Comparison of ENCODE assay signal across 19 mouse cellular contexts in the genomic region with DNA sequence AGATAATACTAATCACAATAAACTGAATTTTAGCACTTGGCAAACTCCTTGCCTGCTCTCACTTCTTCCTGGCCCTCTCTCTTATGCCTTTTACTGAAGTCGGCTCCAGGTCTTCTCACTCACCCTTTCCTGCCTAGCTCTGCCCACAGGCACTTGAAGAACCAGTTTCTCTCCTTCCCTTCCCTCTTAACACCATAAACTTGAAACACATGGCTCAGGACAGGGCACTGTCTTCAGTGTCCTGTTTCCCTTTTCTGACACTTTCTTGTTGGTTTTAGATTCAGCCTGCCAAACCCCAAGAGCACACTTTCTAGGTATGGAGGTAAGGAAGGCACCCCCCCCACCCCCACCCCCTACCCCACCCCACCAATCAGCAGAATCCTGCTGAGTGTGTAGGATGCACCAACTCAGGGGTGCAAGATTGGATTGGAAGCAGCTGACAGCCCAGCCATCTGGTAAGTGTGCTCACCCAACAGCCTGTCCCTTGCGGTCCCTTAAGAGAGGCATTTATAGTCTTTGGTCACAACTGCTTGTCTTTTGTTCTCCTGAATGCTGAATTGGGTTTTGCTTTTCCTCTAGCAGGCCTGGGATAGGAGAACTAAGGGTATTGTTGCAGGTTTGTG.
DNase-seq lines count a peak whose midpoint lies in the region.
"Had no signal": no experiment of that assay in that cellular context is flagged by ENCODE, and none has a peak within 500 bp of the region (broad histone marks: within the 10 kb centered on the region; RNA-seq: fewer than 3 reads in every experiment).

No protein-coding gene starts in this region.

- no peaks in the 10 kb centered on the region for H3K27me3 ChIP-seq in limb, embryonic 10.5 days (ENCODE audit: low read depth, poor library complexity, severe bottlenecking)
- H3K27me3 ChIP-seq: embryonic facial prominence, embryonic 13.5 days; heart, embryonic 13.5 days; hindbrain, embryonic 13.5 days; midbrain, embryonic 12.5 days; neural tube, embryonic 12.5 days had no signal

- no peaks in the 10 kb centered on the region for H3K36me3 ChIP-seq in limb, embryonic 10.5 days
- H3K36me3 ChIP-seq: embryonic facial prominence, embryonic 13.5 days; heart, embryonic 13.5 days; hindbrain, embryonic 13.5 days; midbrain, embryonic 12.5 days; neural tube, embryonic 12.5 days had no signal

- no peak overlapping the region for H3K4me3 ChIP-seq in limb, embryonic 10.5 days
- H3K4me3 ChIP-seq: embryonic facial prominence, embryonic 13.5 days; heart, embryonic 13.5 days; hindbrain, embryonic 13.5 days; midbrain, embryonic 12.5 days; neural tube, embryonic 12.5 days had no signal

- no peak overlapping the region for H3K27ac ChIP-seq in limb, embryonic 10.5 days
- H3K27ac ChIP-seq: embryonic facial prominence, embryonic 13.5 days; heart, embryonic 13.5 days; hindbrain, embryonic 13.5 days; macrophage; midbrain, embryonic 12.5 days; neural tube, embryonic 12.5 days had no signal

- no peaks in the 10 kb centered on the region for H3K9me3 ChIP-seq in limb, embryonic 10.5 days (replicated peaks)
- H3K9me3 ChIP-seq: embryonic facial prominence, embryonic 13.5 days; heart, embryonic 13.5 days; hindbrain, embryonic 13.5 days; midbrain, embryonic 12.5 days; neural tube, embryonic 12.5 days had no signal

- peak; percentile 51 for DNase-seq in heart, adult 11 months
- no peak for DNase-seq in heart, adult 8-10 months (ENCODE audit: low spot score)
- DNase-seq in urinary bladder, postnatal 14 days (ENCODE audit: low spot score) = peak; percentile 33
- DNase-seq in urinary bladder, postnatal 25 days (ENCODE audit: low spot score) = no peak
- peak; percentile 15 for DNase-seq in lung, postnatal 10 days
- no peak for DNase-seq in thymus, postnatal 10 days (ENCODE audit: low spot score in 2 of 2)
- DNase-seq in limb, embryonic 10.5 days (ENCODE audit: low spot score) = no peak
- no peak for DNase-seq in layer of hippocampus, adult 18-20 months (ENCODE audit: low spot score in 2 of 2)
- DNase-seq: adrenal gland, postnatal 36 days; cerebellum, adult 18-20 months; liver; right cerebral cortex, adult 18-20 months; thymus, adult 18-20 months had no signal

- peaks cover 4% of the 10 kb centered on the region; the same call in 1 of the 2 replicates for H3K4me1 ChIP-seq in limb, embryonic 10.5 days
- H3K4me1 ChIP-seq: embryonic facial prominence, embryonic 13.5 days; heart, embryonic 13.5 days; hindbrain, embryonic 13.5 days; midbrain, embryonic 12.5 days; neural tube, embryonic 12.5 days had no signal

- 39% methylated on average over 2 of the region's 2 CpGs for WGBS in limb, embryonic 10.5 days

Comparison
In these comparisons a context has a peak if more than half of its experiments do, and no peak if none do; other contexts are left out.
1. DNase-seq: peak in heart, adult 11 months (single experiment), urinary bladder, postnatal 14 days (single experiment) and lung, postnatal 10 days (single experiment); none in heart, adult 8-10 months (single experiment), urinary bladder, postnatal 25 days (single experiment), thymus, postnatal 10 days (0 of 2), limb, embryonic 10.5 days (single experiment) and layer of hippocampus, adult 18-20 months (0 of 2).